ENCODE assay signal across 34 mouse cellular contexts in genomic region chr11:95125366-95125948, GRCm38 (mm10). TPM values are rescaled to one million over a fixed set of nuclear protein-coding genes. Genes with fewer than 3 reads are reported as not detected.
A peak's percentile ranks its signal among the peaks of the same experiment; 100 is the strongest.
DNase-seq lines count a peak whose midpoint lies in the region; ATAC-seq and TF ChIP-seq lines count a peak whose summit lies in the region.
"Had no signal": no experiment of that assay in that cellular context is flagged by ENCODE, and none has a peak within 500 bp of the region (broad histone marks: within the 10 kb centered on the region; RNA-seq: fewer than 3 reads in every experiment).

No protein-coding gene starts in this region.

- H3K27me3 ChIP-seq in kidney, embryonic 14.5 days (ENCODE audit: control insufficient read depth, insufficient read depth, low read length): peaks cover 63% of the 10 kb centered on the region
- peaks cover 96% of the 10 kb centered on the region for H3K27me3 ChIP-seq in megakaryocyte, embryonic 14.5 days (replicated peaks)
- H3K27me3 ChIP-seq in C2C12 (ENCODE audit: control insufficient read depth, insufficient read depth, insufficient read length): no peaks in the 10 kb centered on the region
- H3K27me3 ChIP-seq in embryonic facial prominence, embryonic 15.5 days: peaks cover 41% of the 10 kb centered on the region

- no peak overlapping the region for H3K27ac ChIP-seq in kidney, embryonic 14.5 days (ENCODE audit: low read depth, low read length)
- peak overlapping the region; percentile 51 for H3K27ac ChIP-seq in embryonic facial prominence, embryonic 15.5 days (replicated peaks)
- H3K27ac ChIP-seq: heart, adult 2 months; hindbrain, embryonic 12.5 days; hindbrain, postnatal 0 days; intestine, embryonic 15.5 days; liver, embryonic 14.5 days; lung, embryonic 15.5 days; neural tube, embryonic 12.5 days had no signal

- 11% methylated on average over 7 of the region's 7 CpGs for WGBS in kidney, embryonic 14.5 days
- 17% methylated on average over 7 of the region's 7 CpGs for WGBS in embryonic facial prominence, embryonic 15.5 days

- H3K9me3 ChIP-seq in kidney, embryonic 14.5 days (ENCODE audit: control insufficient read depth, low read length): no peaks in the 10 kb centered on the region
- H3K9me3 ChIP-seq in megakaryocyte, embryonic 14.5 days: no peaks in the 10 kb centered on the region
- no peaks in the 10 kb centered on the region for H3K9me3 ChIP-seq in embryonic facial prominence, embryonic 15.5 days (replicated peaks)
- H3K9me3 ChIP-seq: hindbrain, embryonic 12.5 days; intestine, embryonic 15.5 days; lung, embryonic 15.5 days; neural tube, embryonic 12.5 days had no signal

- H3K36me3 ChIP-seq in kidney, embryonic 14.5 days (ENCODE audit: control insufficient read depth, insufficient read depth, low read length): no peaks in the 10 kb centered on the region
- no peaks in the 10 kb centered on the region for H3K36me3 ChIP-seq in megakaryocyte, embryonic 14.5 days (replicated peaks; ENCODE audit: low read length)
- peaks cover 36% of the 10 kb centered on the region for H3K36me3 ChIP-seq in C2C12 (ENCODE audit: control insufficient read depth, insufficient read depth)
- no peaks in the 10 kb centered on the region for H3K36me3 ChIP-seq in embryonic facial prominence, embryonic 15.5 days
- H3K36me3 ChIP-seq: hindbrain, embryonic 12.5 days; intestine, embryonic 15.5 days; lung, embryonic 15.5 days; neural tube, embryonic 12.5 days had no signal

- no peak overlapping the region for H3K4me2 ChIP-seq in kidney, embryonic 14.5 days (replicated peaks; ENCODE audit: low read depth, low read length)
- H3K4me2 ChIP-seq in embryonic facial prominence, embryonic 15.5 days (replicated peaks): peak overlapping the region; percentile 8; the same call in 1 of the 2 replicates

- peaks cover 25% of the 10 kb centered on the region for H3K4me1 ChIP-seq in kidney, embryonic 14.5 days (ENCODE audit: control insufficient read depth, insufficient read depth, low read length)
- H3K4me1 ChIP-seq in megakaryocyte, embryonic 14.5 days: peaks cover 16% of the 10 kb centered on the region
- peaks cover 54% of the 10 kb centered on the region for H3K4me1 ChIP-seq in embryonic facial prominence, embryonic 15.5 days

- peak overlapping the region; percentile 12 for H3ac ChIP-seq in C2C12 (ENCODE audit: control insufficient read depth, insufficient read length, low read depth)

- no peak overlapping the region for H3K9ac ChIP-seq in kidney, embryonic 14.5 days (ENCODE audit: low read depth, low read length)
- no peak overlapping the region for H3K9ac ChIP-seq in embryonic facial prominence, embryonic 15.5 days
- H3K9ac ChIP-seq: hindbrain, embryonic 12.5 days; intestine, embryonic 15.5 days; liver, embryonic 14.5 days; lung, embryonic 15.5 days; neural tube, embryonic 12.5 days had no signal

- no peak overlapping the region for H3K4me3 ChIP-seq in kidney, embryonic 14.5 days (ENCODE audit: low read length)
- peak overlapping the region; percentile 50 for H3K4me3 ChIP-seq in megakaryocyte, embryonic 14.5 days (replicated peaks)
- H3K4me3 ChIP-seq in C2C12 (ENCODE audit: insufficient read depth, poor library complexity, severe bottlenecking): no peak overlapping the region
- no peak overlapping the region for H3K4me3 ChIP-seq in embryonic facial prominence, embryonic 15.5 days (replicated peaks)
- H3K4me3 ChIP-seq: heart, adult 2 months; hindbrain, embryonic 12.5 days; intestine, embryonic 15.5 days; lung, embryonic 15.5 days; neural tube, embryonic 12.5 days had no signal

- peak; percentile 40; the same call in 1 of the 2 replicates for ATAC-seq in kidney, embryonic 14.5 days (ENCODE audit: low FRiP score, low TSS enrichment)
- no peak for ATAC-seq in megakaryocyte, adult 5-6 weeks (ENCODE audit: poor library complexity, severe bottlenecking)
- ATAC-seq in embryonic facial prominence, embryonic 15.5 days (ENCODE audit: insufficient number of reproducible peaks, low FRiP score, low TSS enrichment, low read depth): 0 out of 2 replicates have a peak, but pooled peaks have one; percentile 27
- ATAC-seq in frontal cortex, adult (ENCODE audit: low TSS enrichment): no peak

- H3K79me2 ChIP-seq in C2C12 (ENCODE audit: control insufficient read depth, insufficient read depth): peaks cover 43% of the 10 kb centered on the region

- intact Hi-C loops in gastrocnemius, postnatal 14 days (cut with DNase I; ENCODE audit: low total_unique reads): loop anchor here (5.0 kb wide), 1 partner anchor 92 kb away; no protein-coding TSS in a partner anchor

- DNase-seq in kidney, postnatal 25 days: no peak
- no peak for DNase-seq in gastrocnemius, postnatal 14 days
- DNase-seq: adrenal gland, postnatal 25 days; cerebellum, adult 11-12 months; cerebellum, adult 9-11 months; heart, adult 2 months; kidney, adult 2 months; kidney, postnatal 4 days; layer of hippocampus, adult 9-11 months; liver; midbrain, embryonic 14.5 days; thymus, postnatal 4 days had no signal

- no peak for TF ChIP-seq CTCF in C2C12 (IDR thresholded peaks at IDR 0.05; ENCODE audit: control insufficient read depth, insufficient read depth, insufficient read length)

- H3K79me3 ChIP-seq in C2C12 (ENCODE audit: low read depth): peaks cover 27% of the 10 kb centered on the region

TF ChIP-seq in C2C12, 6 proteins besides CTCF, POLR2A, EP300 and RAD21:
- TF ChIP-seq MAX (IDR thresholded peaks at IDR 0.05) (no peak), MYOD1 (IDR thresholded peaks at IDR 0.05; ENCODE audit: control insufficient read depth, insufficient read length, low read depth) (peak; percentile 58), FOSL1 (IDR thresholded peaks at IDR 0.05; ENCODE audit: insufficient read depth, low read length, poor library complexity, severe bottlenecking) (no peak), MYOG (IDR thresholded peaks at IDR 0.05; ENCODE audit: control insufficient read depth, extremely low read depth, insufficient read length) (no peak)

RNA-seq across cellular contexts. Expression of gene Dlx3, which starts 5.5 kb away (rescaled TPM):
- 0.71 and 1.2 TPM in 2 replicates for polyA plus RNA-seq in kidney, embryonic 14.5 days (2014; fragmentation: Nextera tagmentation; extraction: Ambion mirVana)
- not detected in 2 replicates for polyA plus RNA-seq in megakaryocyte, embryonic 14.5 days (2012; ENCODE audit: insufficient read depth, low replicate concordance)
- 0.04 TPM in 1 of 2 replicates, not detected in the other for total RNA-seq in megakaryocyte, adult 5-6 weeks (2015)
- total RNA-seq in megakaryocyte, adult 5-6 weeks (2017): not detected in 2 replicates
- polyA plus RNA-seq in C2C12 (2012; fragmentation: generic; extraction: Trizol): 31.8 TPM
- polyA plus RNA-seq in embryonic facial prominence, embryonic 15.5 days (2015; fragmentation: Nextera tagmentation; extraction: Ambion mirVana): 35.6 and 36.6 TPM in 2 replicates
- total RNA-seq in gastrocnemius, postnatal 14 days (2021): not detected
- total RNA-seq: adrenal gland, adult 18-20 months; adrenal gland, postnatal 25 days; gastrocnemius, adult 18-20 months; heart, adult 2 months; heart, postnatal 25 days; left cerebral cortex, postnatal 25 days; megakaryocyte progenitor cell, adult 5-6 weeks; monocyte, adult 5-6 weeks had no signal
- polyA plus RNA-seq: forebrain, embryonic 14.5 days; frontal cortex, adult 2 months; heart, adult 2 months; heart, embryonic 14.5 days had no signal

RNA-seq across cellular contexts. Expression of gene Dlx4, which starts 20.6 kb away (rescaled TPM):
- not detected in 2 replicates for polyA plus RNA-seq in kidney, embryonic 14.5 days (2014; fragmentation: Nextera tagmentation; extraction: Ambion mirVana)
- not detected in 2 replicates for polyA plus RNA-seq in megakaryocyte, embryonic 14.5 days (2012; ENCODE audit: insufficient read depth, low replicate concordance)
- not detected in 2 replicates for total RNA-seq in megakaryocyte, adult 5-6 weeks (2015)
- not detected in 2 replicates for total RNA-seq in megakaryocyte, adult 5-6 weeks (2017)
- polyA plus RNA-seq in C2C12 (2012; fragmentation: generic; extraction: Trizol): 0.37 TPM
- 5.7 and 6.5 TPM in 2 replicates for polyA plus RNA-seq in embryonic facial prominence, embryonic 15.5 days (2015; fragmentation: Nextera tagmentation; extraction: Ambion mirVana)
- not detected for total RNA-seq in gastrocnemius, postnatal 14 days (2021)
- total RNA-seq: adrenal gland, adult 18-20 months; adrenal gland, postnatal 25 days; gastrocnemius, adult 18-20 months; gastrocnemius, postnatal 4 days; heart, adult 2 months; left cerebral cortex, postnatal 25 days; megakaryocyte progenitor cell, adult 5-6 weeks; monocyte, adult 5-6 weeks had no signal
- polyA plus RNA-seq: forebrain, embryonic 14.5 days; frontal cortex, adult 2 months; heart, embryonic 14.5 days; kidney, adult 2 months had no signal

RNA-seq across cellular contexts. Expression of gene Itga3, which starts 48.9 kb away (rescaled TPM):
- polyA plus RNA-seq in kidney, embryonic 14.5 days (2014; fragmentation: Nextera tagmentation; extraction: Ambion mirVana): 13.9 and 20.9 TPM in 2 replicates
- polyA plus RNA-seq in megakaryocyte, embryonic 14.5 days (2012; ENCODE audit: insufficient read depth, low replicate concordance): 0.08 TPM in 1 of 2 replicates, not detected in the other
- total RNA-seq in megakaryocyte, adult 5-6 weeks (2015): 0.09 TPM in 1 of 2 replicates, not detected in the other
- total RNA-seq in megakaryocyte, adult 5-6 weeks (2017): 0.24 TPM in 1 of 2 replicates, not detected in the other
- 51.1 TPM for polyA plus RNA-seq in C2C12 (2012; fragmentation: generic; extraction: Trizol)
- 9.5 and 11.3 TPM in 2 replicates for polyA plus RNA-seq in embryonic facial prominence, embryonic 15.5 days (2015; fragmentation: Nextera tagmentation; extraction: Ambion mirVana)
- total RNA-seq in gastrocnemius, postnatal 14 days (2021): 1 to 10 TPM; 3.5 to 4.0 TPM
- total RNA-seq: megakaryocyte progenitor cell, adult 5-6 weeks had no signal

Comparison
In these comparisons a context has a peak if more than half of its experiments do, and no peak if none do; other contexts are left out.
1. ATAC-seq: peak in kidney, embryonic 14.5 days (single experiment) and embryonic facial prominence, embryonic 15.5 days (single experiment); none in megakaryocyte, adult 5-6 weeks (single experiment) and frontal cortex, adult (single experiment).
2. RNA of gene Dlx3, which starts 5.5 kb away (polyA plus RNA-seq): 35.6 to 36.6 TPM in embryonic facial prominence, embryonic 15.5 days and 31.8 TPM in C2C12 (single experiment); 0.71 to 1.2 TPM in kidney, embryonic 14.5 days and not detected in megakaryocyte, embryonic 14.5 days; every median in the first group is over 10 times any median in the second.